Mouse (Mus musculus) NIH3T3 (cell line): Measurements from ENCODE around the gene Filip1l.

Experiments used
- DNase-seq: peaks from one replicate; pipeline ENCODE4 v3.0.0-alpha.2; 2012; ENCODE audit warnings: low read depth

Gene Filip1l

DNA sequence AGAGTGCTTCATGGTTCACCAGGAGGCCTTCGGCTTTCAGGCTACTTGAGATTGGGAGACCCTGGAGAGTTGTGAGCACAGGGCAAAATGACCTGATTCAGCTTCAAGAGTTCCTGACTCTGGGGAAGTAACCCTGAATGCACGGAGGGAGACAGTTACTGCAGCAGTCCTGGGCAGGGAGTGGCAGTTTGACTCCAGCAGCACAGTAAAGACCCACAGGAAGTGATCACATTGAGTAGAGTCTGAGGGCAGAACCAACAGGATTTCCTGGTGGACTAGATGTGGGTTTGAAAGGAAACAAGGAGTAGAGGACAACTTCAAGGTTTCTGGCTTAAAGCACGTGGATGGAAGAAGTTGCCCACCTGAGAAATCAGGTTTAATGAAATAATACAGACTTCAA is 81.7 kb downstream of the Filip1l start:
- DNase-seq: no peak

DNA sequence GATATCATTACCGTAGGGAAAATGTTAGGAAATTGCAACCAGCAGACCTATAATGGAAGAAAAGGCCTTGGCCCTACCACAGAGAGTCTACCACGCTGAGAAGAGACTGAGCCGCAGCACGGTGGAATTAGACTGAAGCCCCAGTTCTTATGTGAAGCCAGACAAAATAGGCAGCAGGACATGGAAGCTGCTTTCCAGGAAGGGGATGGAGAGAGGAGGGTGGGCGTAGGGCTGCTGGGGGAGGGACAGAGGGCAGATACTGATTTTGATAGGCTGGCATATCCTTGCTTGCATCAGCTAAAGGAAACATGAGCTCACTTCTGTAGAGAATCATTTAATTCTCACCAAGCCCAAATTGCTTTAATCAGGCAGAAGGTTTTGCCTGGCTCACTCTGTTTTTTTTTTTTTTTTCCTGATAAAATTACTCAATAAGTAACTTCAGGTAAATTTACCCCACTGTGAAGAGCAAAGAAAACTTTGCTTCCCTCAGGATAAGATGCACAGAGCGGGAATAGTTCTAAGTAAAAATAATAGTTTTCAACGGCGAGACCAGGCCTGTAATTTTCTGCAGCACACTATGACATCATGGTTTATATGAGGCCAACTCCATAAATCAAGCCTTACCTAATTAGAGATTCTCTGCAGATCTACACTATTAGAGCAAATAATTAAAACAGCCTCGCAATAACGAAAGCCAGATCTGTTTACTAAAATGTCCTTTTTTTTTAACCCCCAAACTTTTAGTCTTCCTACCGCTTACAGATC is 84.8 kb downstream of the Filip1l start:
- no peak for DNase-seq

DNA sequence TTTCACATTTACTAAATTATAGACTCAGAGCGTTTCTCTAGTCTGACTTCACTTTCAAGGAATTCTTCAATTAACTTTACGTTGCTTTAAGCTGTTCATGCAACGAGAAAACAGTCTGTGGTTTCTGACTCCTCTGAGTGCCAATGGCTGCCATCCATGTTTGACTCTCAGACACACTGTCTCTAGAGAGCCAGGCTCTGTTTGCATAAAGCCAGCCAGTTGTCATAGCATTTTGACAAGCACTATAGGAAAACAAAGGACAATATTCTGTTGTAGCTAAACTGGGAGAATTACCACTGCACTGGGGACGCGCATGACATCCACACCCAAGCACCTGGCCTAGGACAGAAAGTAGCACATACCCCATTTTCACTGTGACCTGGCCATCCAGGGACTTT is 85.4 kb downstream of the Filip1l start:
- peak; percentile 59 for DNase-seq

GRCm38 (mm10) chr16:57439206-57439605 is 86.3 kb downstream of the Filip1l start:
- no peak for DNase-seq

- DNase-seq: no peak
Measured at GRCm38 (mm10) chr16:57440706-57441437, 88.0 kb downstream of the Filip1l start.

DNA sequence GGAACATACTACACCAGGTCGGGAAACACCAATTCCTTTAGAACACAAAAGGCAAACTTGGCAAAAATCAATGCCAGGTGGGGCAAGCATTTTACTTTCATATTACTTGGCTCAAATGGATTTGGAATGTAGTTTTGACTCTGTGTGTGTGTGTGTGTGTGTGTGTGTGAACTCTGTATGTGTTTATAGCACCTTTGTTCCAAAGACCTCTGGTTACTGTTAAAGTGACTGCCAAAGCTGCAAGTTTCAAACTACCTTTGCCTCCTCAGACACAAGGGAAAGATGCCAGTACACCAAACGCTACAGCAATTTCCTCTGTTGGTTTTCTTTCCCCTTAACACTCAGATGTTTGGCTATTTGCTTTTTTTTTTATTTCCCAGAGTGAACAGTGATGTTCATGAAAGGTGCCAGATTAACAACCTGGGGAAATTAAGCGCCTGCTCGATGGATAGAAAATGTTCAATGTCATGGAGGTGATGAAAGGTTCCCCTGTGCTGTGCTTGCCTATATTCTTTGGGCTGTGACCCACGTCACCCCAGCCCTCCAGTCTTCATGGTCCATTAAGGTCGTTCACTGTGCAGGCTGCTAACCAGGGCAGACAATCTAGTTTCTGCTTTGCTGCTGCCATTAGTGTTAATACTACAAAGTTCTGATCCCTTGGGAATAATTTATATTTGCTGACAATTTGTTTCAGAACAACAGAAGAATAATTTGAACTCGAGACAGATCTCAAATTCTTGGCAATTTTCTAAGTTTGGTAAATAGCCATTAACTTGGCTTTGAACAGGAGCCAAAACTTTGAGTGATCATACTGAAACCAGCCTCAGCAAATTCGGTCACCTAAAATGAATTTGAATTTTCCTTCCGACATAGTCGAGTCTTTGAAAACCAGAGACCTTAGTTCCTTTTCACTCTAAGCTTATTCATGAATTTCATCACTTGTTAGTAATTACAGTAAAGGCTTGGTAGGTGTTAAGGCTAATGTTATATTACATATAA is 92.5 kb downstream of the Filip1l start:
- no peak for DNase-seq

DNA sequence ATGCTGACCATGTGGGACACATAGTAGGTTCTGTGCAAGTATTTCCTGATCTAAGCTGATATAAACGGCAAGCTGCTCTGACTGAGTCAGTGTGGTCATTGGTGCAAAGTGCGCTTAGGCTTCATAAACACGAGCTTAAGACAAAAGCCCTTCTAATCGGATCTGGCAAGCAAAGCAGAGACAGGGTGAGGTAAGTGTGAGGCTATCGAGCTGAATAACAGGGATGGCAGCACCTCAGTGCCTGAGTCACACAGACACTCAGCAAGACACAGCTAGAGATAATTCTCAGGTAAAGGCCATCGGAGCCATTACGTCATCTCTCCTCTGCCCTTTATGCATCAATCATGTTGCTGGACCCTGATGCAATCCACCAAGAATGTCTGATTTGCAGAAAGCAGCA is 100.1 kb downstream of the Filip1l start:
- DNase-seq: peak; percentile 46

- DNase-seq: no peak
Measured at GRCm38 (mm10) chr16:57454106-57454763, 101.3 kb downstream of the Filip1l start.

- no peak for DNase-seq
Measured at GRCm38 (mm10) chr16:57455573-57455972, 102.7 kb downstream of the Filip1l start.

- DNase-seq: no peak
Measured at GRCm38 (mm10) chr16:57456003-57456402, 103.1 kb downstream of the Filip1l start.

DNA sequence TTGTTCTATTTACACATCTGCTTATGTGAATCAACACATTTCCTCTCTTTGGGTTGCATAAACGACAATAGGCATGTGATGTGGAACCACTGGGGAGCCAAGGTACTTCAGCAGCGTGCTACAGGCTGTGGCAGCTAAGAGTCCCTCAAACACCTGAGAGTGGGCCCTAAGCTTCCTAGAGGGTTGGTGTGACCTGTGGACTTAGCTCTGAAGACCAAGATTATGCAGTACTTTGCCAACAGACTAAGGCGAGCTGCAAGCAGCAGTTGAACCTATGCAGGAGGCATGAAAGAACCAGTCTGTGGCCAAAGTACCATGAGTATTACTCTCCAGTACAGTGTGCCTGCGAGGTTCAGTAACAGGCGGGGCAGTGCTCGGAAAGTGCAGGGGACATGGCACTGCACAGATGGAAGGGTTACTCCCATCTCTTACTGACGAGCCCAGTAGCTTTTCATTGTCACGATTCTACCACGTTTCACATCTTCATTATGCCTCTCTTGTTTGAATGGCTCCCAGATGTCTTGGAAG is 112.6 kb downstream of the Filip1l start:
- no peak for DNase-seq

DNA sequence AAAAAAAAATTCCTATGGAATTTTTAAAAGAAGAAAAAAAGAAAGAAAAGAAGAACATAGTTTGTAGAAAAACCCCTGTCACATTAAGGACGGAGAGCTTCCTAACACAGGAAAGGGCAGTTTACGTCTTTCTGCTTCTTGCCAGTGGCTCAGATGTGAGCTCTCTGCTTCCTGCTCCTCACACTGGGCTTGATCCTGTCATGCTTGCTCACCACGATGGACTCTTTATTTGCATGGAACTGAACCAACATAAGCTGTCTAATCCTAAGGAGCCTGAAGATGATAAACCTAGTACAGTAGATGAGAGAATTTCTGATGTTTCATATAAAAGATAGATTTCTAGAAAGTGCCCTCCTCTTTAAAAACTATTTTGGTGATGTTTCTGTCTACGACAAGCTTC is 116.4 kb downstream of the Filip1l start:
- no peak for DNase-seq

GRCm38 (mm10) chr16:57469869-57470268 is 117.0 kb downstream of the Filip1l start:
- DNase-seq: no peak

- DNase-seq: no peak
Measured at GRCm38 (mm10) chr16:57470286-57470830, 117.5 kb downstream of the Filip1l start.

DNA sequence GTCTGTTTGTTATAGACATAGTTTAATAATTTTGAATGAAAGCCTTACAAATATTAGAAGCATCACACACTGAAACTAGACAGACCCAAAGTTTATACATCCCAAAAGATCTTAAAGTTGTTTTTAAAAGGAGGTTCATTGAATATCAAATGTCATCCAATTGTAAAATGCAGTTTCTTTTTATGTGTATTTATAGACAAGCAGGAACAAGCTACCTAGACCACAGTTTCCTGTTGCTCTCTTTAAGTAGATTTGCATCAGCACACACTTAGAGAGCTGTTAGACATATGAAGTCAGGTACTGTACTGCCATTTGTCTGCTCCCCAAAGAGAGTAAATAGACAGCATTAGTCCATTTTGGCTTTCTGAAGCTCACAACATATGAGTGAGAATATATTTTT is 118.2 kb downstream of the Filip1l start:
- no peak for DNase-seq

- DNase-seq: no peak
Measured at GRCm38 (mm10) chr16:57473415-57474085, 120.7 kb downstream of the Filip1l start.

DNA sequence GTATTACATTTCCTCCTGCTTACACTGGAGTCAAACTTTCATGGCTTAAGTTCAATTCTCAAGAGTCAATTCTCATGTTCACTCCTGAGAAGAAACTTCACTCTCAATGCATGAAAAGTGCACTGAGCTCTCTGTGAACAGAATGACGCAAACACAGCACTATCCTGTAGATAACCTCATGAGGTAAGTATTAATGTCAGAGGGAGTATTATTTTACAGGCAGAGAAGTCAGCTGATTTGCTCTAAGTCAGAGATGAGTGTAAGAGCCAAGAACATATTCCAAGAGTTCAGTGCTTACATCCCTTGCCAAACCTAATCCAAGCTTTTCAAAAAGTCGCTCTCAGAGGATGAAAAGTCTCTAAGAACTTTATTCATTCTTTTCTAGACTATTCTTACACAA is 125.6 kb downstream of the Filip1l start:
- peak; percentile 73 for DNase-seq

- DNase-seq: no peak
Measured at GRCm38 (mm10) chr16:57479776-57480175, 126.9 kb downstream of the Filip1l start.

- no peak for DNase-seq
Measured at GRCm38 (mm10) chr16:57482264-57482663, 129.4 kb downstream of the Filip1l start.

DNA sequence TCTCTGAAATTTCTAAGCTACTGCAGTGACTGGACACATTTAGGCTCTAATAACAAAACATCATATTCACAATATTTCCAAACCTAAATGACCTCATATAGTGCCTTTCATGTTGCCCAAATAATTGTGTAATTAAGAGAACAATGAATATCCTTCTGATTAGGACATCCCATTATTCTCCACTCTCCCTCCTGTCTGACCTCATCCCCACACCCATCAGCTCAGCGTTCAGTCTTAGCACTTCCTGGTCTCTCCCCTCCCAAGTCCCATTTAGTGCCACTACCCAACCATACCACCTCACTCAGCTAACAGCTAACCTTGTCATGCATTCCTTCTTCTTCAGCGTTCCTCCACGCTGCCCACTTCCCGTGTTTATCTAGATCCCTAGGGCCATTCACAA is 130.0 kb downstream of the Filip1l start:
- no peak for DNase-seq

DNA sequence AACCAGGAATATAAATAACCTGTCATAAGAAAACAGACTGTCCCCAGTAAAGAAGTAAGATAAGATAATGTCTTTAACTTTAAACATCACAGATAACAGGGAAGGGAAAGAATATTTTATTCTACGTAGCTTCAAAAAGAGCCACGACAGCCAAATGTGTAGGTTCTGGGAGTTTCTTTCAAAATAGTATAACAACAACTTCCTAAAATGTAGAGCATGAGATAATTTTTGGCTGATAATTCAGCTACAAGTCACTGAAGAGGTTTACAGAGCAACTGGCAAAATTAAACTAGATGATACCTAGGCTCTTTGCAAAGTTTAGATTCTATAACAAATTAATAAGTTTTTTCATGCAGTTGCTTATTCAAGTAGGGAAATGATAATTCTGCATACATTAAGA is 130.6 kb downstream of the Filip1l start:
- DNase-seq: no peak
